Mouse (Mus musculus) hindbrain, embryonic 15.5 days (tissue): ENCODE data around the gene Cpped1. TPM values are rescaled to one million over a fixed set of nuclear protein-coding genes. Genes with fewer than 3 reads are reported as not detected.

Experiments
- ATAC-seq: fragments of 200-750 bp; cut with Nextera tagmentation; 2 replicates; pipeline ENCODE4 v1.8.0; 2017; ENCODE audit warnings: low read depth, moderate number of reproducible peaks, moderate TSS enrichment; ENCODE audit not compliant: low FRiP score
- H3K27ac ChIP-seq: fragments of 300-500 bp; sonication (generic); replicated peaks from 2 replicates; pipeline ENCODE4 v1.5.1; 2015; ENCODE audit warnings: mild to moderate bottlenecking, inconsistent platforms
- H3K27me3 ChIP-seq: fragments of 300-500 bp; sonication (generic); 2 replicates; pipeline ENCODE4 v1.6.1; 2015; ENCODE audit warnings: control low read depth, inconsistent platforms
- H3K36me3 ChIP-seq: fragments of 300-500 bp; sonication (generic); 2 replicates; pipeline ENCODE4 v1.6.1; 2015; ENCODE audit warnings: control low read depth, inconsistent platforms
- H3K4me1 ChIP-seq: fragments of 300-500 bp; sonication (generic); replicated peaks from 2 replicates; pipeline ENCODE4 v1.6.1; 2015; ENCODE audit warnings: control low read depth, inconsistent platforms
- H3K4me2 ChIP-seq: fragments of 300-500 bp; sonication (generic); 2 replicates; pipeline ENCODE4 v1.6.1; 2015; ENCODE audit warnings: moderate library complexity, mild to moderate bottlenecking, inconsistent platforms
- H3K4me3 ChIP-seq: fragments of 300-500 bp; sonication (generic); 2 replicates; pipeline ENCODE4 v1.5.1; 2015; ENCODE audit warnings: mild to moderate bottlenecking, inconsistent platforms
- H3K9ac ChIP-seq: fragments of 300-500 bp; sonication (generic); 2 replicates; pipeline ENCODE4 v1.6.1; 2015; ENCODE audit warnings: inconsistent platforms
- H3K9me3 ChIP-seq: fragments of 300-500 bp; sonication (generic); 2 replicates; pipeline ENCODE4 v1.6.1; 2016; ENCODE audit warnings: control low read depth, inconsistent platforms
- WGBS: fragments of 180-500 bp; shearing (Covaris S2); methylation state at CpG from one replicate; pipeline ENCODE4 v1.1.7; 2015; 5-methylcytosine and 5-hydroxymethylcytosine counted together
- polyA plus RNA-seq: library from polyadenylated mRNA; unstranded; fragments of >200 nt; fragmentation: Nextera tagmentation; extraction: Ambion mirVana; gene quantifications from 2 replicates; pipeline ENCODE4 v1.2.1, GENCODE M21; 2015

Gene Cpped1
- polyA plus RNA-seq, 1 experiment from 2014 or later: 16.6 TPM

GRCm38 (mm10) chr16:11755281-11756066, 153.8 kb downstream of the Cpped1 start:
- Histone ChIP-seq H3K9me3 (no peaks in the 10 kb centered on the region), H3K27ac (no peak overlapping the region), H3K36me3 (no peaks in the 10 kb centered on the region), H3K9ac (no peak overlapping the region), H3K4me3 (no peak overlapping the region), H3K4me1 (no peaks in the 10 kb centered on the region), H3K27me3 (no peaks in the 10 kb centered on the region), H3K4me2 (no peak overlapping the region)
- WGBS: 81% methylated on average over 9 of the region's 9 CpGs
- ATAC-seq: no peak

GRCm38 (mm10) chr16:11754136-11754535, 155.1 kb downstream of the Cpped1 start:
- H3K36me3 ChIP-seq: no peaks in the 10 kb centered on the region
- no peaks in the 10 kb centered on the region for H3K4me1 ChIP-seq
- H3K27me3 ChIP-seq: no peaks in the 10 kb centered on the region
- WGBS: 92% methylated on average over 2 of the region's 2 CpGs
- H3K9ac ChIP-seq: no peak overlapping the region
- ATAC-seq: no peak
- no peak overlapping the region for H3K4me2 ChIP-seq
- H3K4me3 ChIP-seq: no peak overlapping the region
- H3K9me3 ChIP-seq: no peaks in the 10 kb centered on the region
- no peak overlapping the region for H3K27ac ChIP-seq

Other genes with a start within 250 kb of the Cpped1 start
- 10.4 and 14.3 TPM in 2 replicates for gene Shisa9, start 74.7 kb upstream of the Cpped1 start, polyA plus RNA-seq